In the genomic region with DNA sequence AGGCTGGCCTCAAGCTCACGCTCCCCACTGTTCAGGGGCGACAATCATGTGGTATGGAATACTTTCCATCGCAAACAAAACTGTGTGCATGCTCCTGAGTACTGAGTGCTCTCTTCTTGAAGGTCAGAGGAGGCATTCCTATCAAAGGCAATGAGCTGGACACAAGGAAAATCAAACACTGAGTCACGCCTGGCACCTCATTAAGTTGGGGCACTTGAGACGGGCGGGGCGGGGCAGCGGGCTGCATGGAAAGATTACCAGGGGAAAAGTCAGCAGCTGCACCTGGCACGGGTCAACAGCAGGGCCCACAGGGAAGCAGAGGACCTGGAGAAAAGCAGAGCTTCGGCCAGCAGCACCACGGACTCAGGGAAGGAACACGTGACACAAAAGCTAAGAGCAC, we compare ENCODE assay signal across 16 mouse cellular contexts. TPM values are rescaled to one million over a fixed set of nuclear protein-coding genes. Genes with fewer than 3 reads are reported as not detected.
DNase-seq lines count a peak whose midpoint lies in the region; ATAC-seq lines count a peak whose summit lies in the region.
"Had no signal": no experiment of that assay in that cellular context is flagged by ENCODE, and none has a peak within 500 bp of the region (broad histone marks: within the 10 kb centered on the region; RNA-seq: fewer than 3 reads in every experiment).

No protein-coding gene starts in this region.

- H3K36me3 ChIP-seq in intestine, embryonic 16.5 days (ENCODE audit: control insufficient read depth, insufficient read depth, low read length) = no peaks in the 10 kb centered on the region

- peak; percentile 84 for ATAC-seq in intestine, embryonic 16.5 days
- ATAC-seq: inflammation-experienced regulatory T-cells, adult 6 months had no signal

- peak; percentile 24 for DNase-seq in adrenal gland, adult 2 months
- DNase-seq in adrenal gland, adult 18-20 months (ENCODE audit: low spot score in 2 of 2) = no peak
- peak; percentile 55 to 81 for DNase-seq in kidney, postnatal 25 days
- DNase-seq in lung, postnatal 25 days (ENCODE audit: low spot score) = peak; percentile 80
- DNase-seq in right cerebral cortex, postnatal 14 days = no peak
- no peak for DNase-seq in layer of hippocampus, postnatal 25 days (ENCODE audit: extremely low spot score in 1 of 2, low spot score in 1 of 2)
- no peak for DNase-seq in gastrocnemius, postnatal 4 days (ENCODE audit: low spot score in 2 of 2)
- DNase-seq: cerebellum, postnatal 10 days; heart, adult 2 months; heart, postnatal 36 days; liver; right cerebral cortex, postnatal 4 days; thymus, adult 2 months had no signal

- H3K9ac ChIP-seq in intestine, embryonic 16.5 days (ENCODE audit: low read depth, low read length) = no peak overlapping the region

- H3K27ac ChIP-seq in intestine, embryonic 16.5 days (ENCODE audit: low read length) = peak overlapping the region; percentile 58; the same call in 1 of the 2 replicates
- H3K27ac ChIP-seq: heart, adult 2 months had no signal

- peaks cover 9% of the 10 kb centered on the region; the same call in 1 of the 2 replicates for H3K4me1 ChIP-seq in intestine, embryonic 16.5 days (ENCODE audit: control insufficient read depth, insufficient read depth, low read length)

- H3K9me3 ChIP-seq in intestine, embryonic 16.5 days (ENCODE audit: control insufficient read depth, low read length) = no peaks in the 10 kb centered on the region
- H3K9me3 ChIP-seq: megakaryocyte, embryonic 14.5 days had no signal

- 68% methylated on average over 12 of the region's 12 CpGs for WGBS in intestine, embryonic 16.5 days

- no peak overlapping the region for H3K4me2 ChIP-seq in intestine, embryonic 16.5 days (ENCODE audit: low read depth, low read length)

- H3K27me3 ChIP-seq in intestine, embryonic 16.5 days (replicated peaks; ENCODE audit: control insufficient read depth, insufficient read depth, low read length) = no peaks in the 10 kb centered on the region

- no peak overlapping the region for H3K4me3 ChIP-seq in intestine, embryonic 16.5 days (ENCODE audit: low read length)
- H3K4me3 ChIP-seq: heart, adult 2 months; megakaryocyte, embryonic 14.5 days had no signal

RNA-seq across cellular contexts. Expression of gene Arhgdig, which starts 17.6 kb away (rescaled TPM):
- total RNA-seq in adrenal gland, adult 2 months (2021) = 10 to 100 TPM; 11.4 to 16.3 TPM
- polyA plus RNA-seq in adrenal gland, adult 2 months (2012; rRNA removed) = 9.8 and 13.7 TPM in 2 replicates
- 10 to 100 TPM; 12.7 to 13.2 TPM for total RNA-seq in adrenal gland, adult 18-20 months (2021)
- 14.8 and 17.3 TPM in 2 replicates for polyA plus RNA-seq in intestine, embryonic 16.5 days (2015; fragmentation: Nextera tagmentation; extraction: Ambion mirVana)
- total RNA-seq in layer of hippocampus, postnatal 25 days (2021) = 10 to 100 TPM; 71.8 to 83.1 TPM
- 1 to 10 TPM; 3.7 to 4.2 TPM for total RNA-seq in gastrocnemius, postnatal 4 days (2021)
- polyA plus RNA-seq: inflammation-experienced regulatory T-cells, adult 6 months had no signal

RNA-seq across cellular contexts. Expression of gene Fam234a, which starts 18.9 kb away (rescaled TPM):
- 100 to 1,000 TPM; 110 to 137 TPM for total RNA-seq in adrenal gland, adult 2 months (2021)
- polyA plus RNA-seq in adrenal gland, adult 2 months (2012; rRNA removed) = 103 and 112 TPM in 2 replicates
- 100 to 1,000 TPM; 112 to 124 TPM for total RNA-seq in adrenal gland, adult 18-20 months (2021)
- polyA plus RNA-seq in intestine, embryonic 16.5 days (2015; fragmentation: Nextera tagmentation; extraction: Ambion mirVana) = 123 and 129 TPM in 2 replicates
- 10 to 100 TPM; 16.1 to 17.5 TPM for total RNA-seq in layer of hippocampus, postnatal 25 days (2021)
- total RNA-seq in gastrocnemius, postnatal 4 days (2021) = 10 to 100 TPM; 50.2 to 55.7 TPM

RNA-seq across cellular contexts. Expression of gene Rgs11, which starts 22.4 kb away (rescaled TPM):
- total RNA-seq in adrenal gland, adult 2 months (2021) = 10 to 100 TPM; 31.9 to 37.2 TPM
- 147 and 149 TPM in 2 replicates for polyA plus RNA-seq in adrenal gland, adult 2 months (2012; rRNA removed)
- 10 to 100 TPM; 40.8 to 47.1 TPM for total RNA-seq in adrenal gland, adult 18-20 months (2021)
- 13.4 and 15.2 TPM in 2 replicates for polyA plus RNA-seq in intestine, embryonic 16.5 days (2015; fragmentation: Nextera tagmentation; extraction: Ambion mirVana)
- total RNA-seq in layer of hippocampus, postnatal 25 days (2021) = 10 to 100 TPM; 36.8 to 52.1 TPM
- total RNA-seq in gastrocnemius, postnatal 4 days (2021) = 1 to 10 TPM in 1 of 2 experiments, under 1 TPM in 1; 0.65 to 1.3 TPM

RNA-seq across cellular contexts. Expression of gene Pdia2, which starts 26.3 kb away (rescaled TPM):
- 1 to 10 TPM in 1 of 2 experiments, under 1 TPM in 1; 0.63 to 1.3 TPM for total RNA-seq in adrenal gland, adult 2 months (2021)
- polyA plus RNA-seq in adrenal gland, adult 2 months (2012; rRNA removed) = 0.44 and 0.56 TPM in 2 replicates
- under 1 TPM; 0.70 to 0.96 TPM for total RNA-seq in adrenal gland, adult 18-20 months (2021)
- 104 and 149 TPM in 2 replicates for polyA plus RNA-seq in intestine, embryonic 16.5 days (2015; fragmentation: Nextera tagmentation; extraction: Ambion mirVana)
- total RNA-seq in layer of hippocampus, postnatal 25 days (2021) = under 1 TPM; 0.30 to 0.80 TPM
- under 1 TPM in 1 of 2 experiments, not detected in 1; 0.21 TPM for total RNA-seq in gastrocnemius, postnatal 4 days (2021)
- total RNA-seq: heart, adult 2 months; heart, postnatal 36 days had no signal
- polyA plus RNA-seq: heart, adult 2 months; inflammation-experienced regulatory T-cells, adult 6 months; thymus, adult 2 months had no signal

RNA-seq across cellular contexts. Expression of gene Luc7l, which starts 27.5 kb away (rescaled TPM):
- 10 to 100 TPM; 44.3 to 58.6 TPM for total RNA-seq in adrenal gland, adult 2 months (2021)
- 26.4 and 30.5 TPM in 2 replicates for polyA plus RNA-seq in adrenal gland, adult 2 months (2012; rRNA removed)
- total RNA-seq in adrenal gland, adult 18-20 months (2021) = 10 to 100 TPM; 61.9 to 81.4 TPM
- polyA plus RNA-seq in intestine, embryonic 16.5 days (2015; fragmentation: Nextera tagmentation; extraction: Ambion mirVana) = 68.2 and 72.2 TPM in 2 replicates
- 10 to 100 TPM; 77.6 to 86.4 TPM for total RNA-seq in layer of hippocampus, postnatal 25 days (2021)
- total RNA-seq in gastrocnemius, postnatal 4 days (2021) = 10 to 100 TPM; 33.6 to 43.9 TPM

Comparison
In these comparisons a context has a peak if more than half of its experiments do, and no peak if none do; other contexts are left out.
1. DNase-seq: peak in adrenal gland, adult 2 months (single experiment), kidney, postnatal 25 days (2 of 2) and lung, postnatal 25 days (single experiment); none in adrenal gland, adult 18-20 months (0 of 2), right cerebral cortex, postnatal 14 days (single experiment), layer of hippocampus, postnatal 25 days (0 of 2) and gastrocnemius, postnatal 4 days (0 of 2).
2. RNA of gene Arhgdig, which starts 17.6 kb away (total RNA-seq): 71.8 to 83.1 TPM in layer of hippocampus, postnatal 25 days; 11.4 to 16.3 TPM in adrenal gland, adult 2 months, 12.7 to 13.2 TPM in adrenal gland, adult 18-20 months and 3.7 to 4.2 TPM in gastrocnemius, postnatal 4 days; every median in the first group is over 4 times any median in the second.
3. RNA of gene Rgs11, which starts 22.4 kb away (total RNA-seq): 36.8 to 52.1 TPM in layer of hippocampus, postnatal 25 days, 40.8 to 47.1 TPM in adrenal gland, adult 18-20 months and 31.9 to 37.2 TPM in adrenal gland, adult 2 months; 0.65 to 1.3 TPM in gastrocnemius, postnatal 4 days; every median in the first group is over 10 times any median in the second.